Mouse (Mus musculus) urinary bladder, postnatal 14 days (tissue): ENCODE data around the gene Smim14.
"Not testable (repeated sequence)": the region's sequence is repeated elsewhere in the genome, so short reads cannot be mapped to it uniquely, and the experiment has no call there.

ENCODE experiments used
- DNase-seq: peaks from one replicate; pipeline ENCODE4 v3.0.0; 2021; ENCODE audit warnings: low spot score

Smim14 gene

DNA sequence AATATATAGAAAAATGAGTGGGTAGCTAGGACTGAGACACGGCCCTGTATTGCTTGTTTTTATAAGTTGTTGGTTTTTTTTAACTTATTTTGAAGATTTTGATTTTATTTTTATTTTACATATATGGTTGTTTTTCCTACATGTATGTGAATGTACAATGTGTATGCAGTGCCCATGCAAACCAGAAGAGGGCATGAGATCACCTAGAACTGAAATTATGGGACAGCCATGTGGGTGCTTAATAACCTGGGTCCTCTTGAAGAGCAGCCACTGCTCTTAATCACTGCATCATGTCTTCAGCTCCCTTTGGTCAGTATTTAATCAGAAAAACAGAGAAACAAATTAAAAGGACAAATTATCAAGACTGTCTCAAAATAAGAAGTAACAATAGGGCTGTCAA is 15.2 kb downstream of the Smim14 start:
- DNase-seq: no peak

DNA sequence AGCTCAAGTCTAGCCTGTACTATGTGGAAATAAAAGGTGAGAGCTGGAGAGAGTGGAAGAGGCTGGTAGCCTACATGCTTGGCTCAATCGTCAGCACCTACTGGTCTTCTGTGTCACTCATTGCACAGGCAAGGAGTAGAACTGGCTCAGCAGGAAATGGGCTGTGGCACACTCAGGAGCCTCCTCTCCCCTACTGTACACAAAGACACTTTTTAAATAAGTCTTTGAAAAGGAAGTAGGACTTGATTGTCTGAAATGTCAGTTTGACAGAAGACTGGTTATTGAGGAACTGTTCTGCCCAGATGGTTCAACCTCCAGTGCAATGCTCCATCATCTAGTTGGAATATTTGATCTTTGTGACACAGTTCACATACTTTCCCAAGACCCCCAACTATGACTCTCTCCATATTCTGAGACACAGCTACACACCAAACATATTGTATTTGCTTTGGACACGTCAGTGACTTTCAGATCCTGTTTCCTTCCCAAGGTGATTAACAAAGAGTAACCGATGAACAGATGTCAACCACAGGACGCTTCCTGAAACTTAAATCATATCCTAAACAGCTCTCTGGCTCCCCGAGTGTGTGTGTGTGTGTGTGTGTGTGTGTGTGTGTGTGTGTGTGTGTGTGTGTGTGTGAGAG is 22.2 kb downstream of the Smim14 start:
- peak; percentile 71 for DNase-seq

DNA sequence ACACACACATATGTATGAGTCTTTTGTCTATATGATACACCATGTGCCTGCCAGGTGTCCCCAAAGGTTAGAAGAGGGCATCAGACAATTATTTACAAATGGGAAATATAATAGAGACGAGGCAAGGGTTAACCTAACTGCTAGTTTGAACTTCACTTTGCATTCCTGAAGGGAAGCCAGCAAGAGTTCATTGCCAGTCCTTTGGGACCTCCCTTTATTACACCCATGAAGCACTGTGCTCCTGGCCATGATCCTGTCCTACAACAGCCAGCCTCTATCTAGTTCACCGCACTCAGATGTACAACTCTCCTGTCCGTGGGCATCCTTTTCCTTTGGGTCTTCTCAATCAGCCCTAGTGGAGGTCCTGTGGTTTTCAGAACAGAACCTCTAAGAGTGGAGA is 23.5 kb downstream of the Smim14 start:
- DNase-seq: no peak

DNA sequence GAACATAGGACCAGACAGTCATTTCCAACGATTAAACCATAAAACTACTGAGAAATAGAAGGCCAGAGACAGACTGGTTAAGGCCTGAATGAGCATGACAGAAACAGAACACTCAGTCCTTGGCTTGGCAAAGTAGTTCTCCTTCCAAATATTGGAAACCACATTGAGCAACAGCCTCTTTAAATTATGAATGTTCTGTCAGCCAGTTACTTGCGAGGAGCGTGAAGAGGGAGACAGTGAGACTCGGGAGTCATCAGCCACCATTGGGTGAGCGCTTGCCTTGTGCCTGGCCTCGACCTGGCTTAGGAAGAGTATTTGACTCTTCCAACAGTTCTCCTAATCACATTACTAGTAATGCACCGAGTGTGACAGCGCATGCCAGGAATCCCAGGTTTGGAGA is 28.6 kb downstream of the Smim14 start:
- no peak for DNase-seq

DNA sequence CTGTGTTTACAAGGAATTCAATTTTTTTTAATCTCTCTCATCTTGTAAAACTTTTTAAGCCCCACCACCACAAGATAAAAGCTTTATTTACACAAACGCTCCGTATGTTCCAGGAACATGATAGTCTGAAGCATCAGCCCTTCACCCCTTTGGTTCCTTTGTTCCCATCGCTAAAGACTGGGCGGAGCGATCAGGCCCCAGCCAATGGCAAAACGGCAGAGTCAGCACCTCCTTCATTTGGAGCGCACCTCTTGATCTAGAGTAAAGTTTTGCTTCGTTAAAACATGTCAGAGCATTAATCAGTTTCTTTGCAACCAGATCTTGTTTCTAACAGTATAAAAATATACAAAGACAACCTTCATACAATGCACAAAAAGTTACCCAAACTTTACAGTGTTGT is 31.2 kb downstream of the Smim14 start:
- peak; percentile 24 for DNase-seq

DNA sequence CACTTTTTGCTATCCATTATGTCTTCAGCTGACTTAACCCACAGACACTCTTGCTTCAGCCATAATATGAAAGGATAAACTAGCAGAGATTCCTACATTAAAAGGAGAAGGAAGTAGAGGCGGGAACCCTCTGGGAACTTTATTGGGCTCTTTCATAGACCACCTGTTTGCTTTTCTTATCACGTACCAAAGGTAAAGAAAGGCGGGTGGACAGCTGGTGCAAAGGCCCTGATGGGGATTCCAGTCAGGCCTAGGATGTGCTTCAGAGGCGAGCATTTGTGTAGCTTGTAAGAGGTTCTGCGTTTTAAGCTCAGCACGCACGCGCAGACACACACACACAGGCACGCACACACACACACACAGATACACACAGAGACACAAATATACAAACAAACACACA is 35.6 kb downstream of the Smim14 start:
- no peak for DNase-seq

DNA sequence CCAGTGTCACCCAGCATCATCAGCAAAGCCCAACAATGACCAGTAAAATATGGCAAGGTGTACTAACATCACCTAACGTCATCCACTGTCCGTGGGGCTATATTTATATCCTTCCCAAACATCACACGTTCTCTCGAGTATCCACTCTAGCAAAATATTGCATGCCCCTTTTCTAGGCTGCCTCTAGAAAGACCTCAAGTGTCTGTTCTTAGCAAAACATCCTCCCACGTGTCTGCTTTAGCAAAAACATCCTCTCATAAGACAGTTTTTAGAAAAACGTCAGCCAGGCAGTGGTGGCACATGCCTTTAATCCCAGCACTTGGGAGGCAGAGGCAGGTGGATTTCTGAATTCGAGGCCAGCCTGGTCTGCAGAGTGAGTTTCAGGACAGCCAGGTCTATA is 36.8 kb downstream of the Smim14 start:
- DNase-seq: no peak

DNA sequence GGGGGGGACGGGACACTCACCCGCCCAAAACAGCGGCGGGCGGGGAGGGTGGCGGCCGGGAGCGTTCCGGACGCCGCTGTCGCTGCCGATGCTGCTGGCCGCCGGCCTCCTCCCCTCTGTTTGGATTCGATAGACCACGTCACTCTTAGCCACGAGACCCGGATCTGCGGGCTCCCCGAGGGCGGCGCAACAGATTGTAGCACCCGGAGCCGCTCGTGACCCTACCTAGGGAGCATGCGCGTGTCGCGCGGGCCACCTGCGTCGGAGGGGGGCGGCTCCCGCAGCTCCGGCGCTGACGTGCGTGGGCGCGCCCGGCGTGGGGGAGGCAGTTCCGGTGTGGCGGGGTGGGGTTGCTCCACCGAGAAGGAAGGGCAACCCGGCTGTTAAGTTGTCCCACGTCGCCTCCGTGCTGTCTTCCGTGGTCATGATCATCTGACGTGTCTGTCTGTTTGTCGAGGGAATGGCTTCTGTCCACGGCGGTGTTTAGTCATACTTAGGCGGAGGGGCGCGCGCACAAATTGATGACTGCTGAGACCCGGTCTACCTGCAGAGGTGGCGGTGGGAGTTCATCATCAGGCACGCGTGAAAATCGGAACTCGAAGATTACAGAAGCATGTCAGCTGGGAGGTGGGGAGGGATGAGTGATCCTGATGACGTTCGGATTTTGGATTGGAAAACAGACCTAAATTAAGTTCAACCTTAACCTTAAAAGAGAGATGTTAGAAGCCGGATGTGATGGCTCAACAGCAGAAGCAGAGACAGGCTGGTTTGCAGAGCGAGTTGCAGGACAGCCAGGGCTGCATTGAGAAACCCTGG is 44.1 kb downstream of the Smim14 start, which contains the start of gene Gm43552:
Gm43552 (minus strand) TSS at position 118 of the 816 bp plus-strand sequence.
- DNase-seq: peak; percentile 96

DNA sequence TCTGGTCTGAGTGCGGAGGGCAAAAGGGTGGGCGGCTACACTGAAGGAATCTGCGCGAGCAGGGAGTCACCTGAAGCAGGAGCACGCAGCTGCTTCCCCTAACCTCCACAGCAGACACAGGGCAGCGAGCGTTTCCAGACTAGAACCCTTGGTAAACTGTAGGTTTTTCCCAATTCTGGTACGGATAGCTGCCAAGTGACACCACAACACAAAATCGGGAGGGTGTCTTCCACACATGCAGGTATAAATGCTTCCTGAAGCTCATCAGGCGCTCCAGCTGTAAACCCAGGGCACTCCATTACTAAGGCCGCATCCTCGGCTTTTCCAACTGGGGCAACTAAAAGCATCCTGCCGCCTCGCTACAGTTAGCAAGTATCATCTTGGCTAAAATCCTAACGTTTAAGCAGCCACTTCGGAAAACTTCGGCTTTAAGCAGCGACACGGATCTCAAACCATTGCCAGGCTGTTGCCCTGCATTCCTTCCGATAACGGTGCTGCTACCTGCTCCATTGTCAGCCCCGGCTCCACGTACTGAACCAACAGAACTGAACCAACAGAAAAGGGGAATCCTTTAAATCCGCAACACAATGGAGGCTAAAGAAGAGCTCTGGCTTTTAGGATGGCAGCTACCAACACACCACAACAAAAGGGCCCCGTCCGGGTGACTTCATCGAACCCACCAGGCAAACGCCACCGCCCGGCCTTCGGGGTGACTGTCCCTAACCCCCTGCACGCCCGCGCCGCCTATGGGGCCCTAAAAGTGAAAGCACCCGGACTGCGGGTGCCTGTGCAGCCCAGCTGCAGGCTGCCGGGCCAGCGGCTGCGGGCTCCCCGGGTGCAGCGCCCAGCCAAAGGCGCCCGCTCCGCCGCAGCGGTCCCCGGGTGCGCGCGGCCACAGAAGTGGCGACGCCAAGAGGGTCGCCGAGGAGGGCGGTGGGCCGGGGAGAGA is 44.9 kb downstream of the Smim14 start:
- DNase-seq: peak; percentile 62

DNA sequence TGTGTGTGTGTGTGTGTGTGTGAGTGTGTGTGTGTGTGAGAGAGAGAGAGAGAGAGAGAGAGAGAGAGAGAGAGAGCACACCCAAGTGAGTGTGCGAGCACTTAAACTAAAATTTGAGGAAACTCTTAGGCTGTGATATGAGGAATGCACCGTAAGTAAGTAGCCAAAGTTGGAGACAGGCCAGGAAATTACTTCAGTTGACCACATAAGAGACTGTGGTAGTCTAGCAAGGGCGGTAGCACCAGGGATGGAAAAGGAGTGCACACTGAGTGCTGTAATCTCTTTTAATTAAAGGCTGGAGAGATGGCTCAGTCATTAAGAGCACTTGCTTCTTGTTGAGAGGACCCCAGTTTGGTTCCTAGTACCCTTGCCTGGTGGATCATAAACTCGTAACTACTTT is 47.2 kb downstream of the Smim14 start:
- DNase-seq: no peak

DNA sequence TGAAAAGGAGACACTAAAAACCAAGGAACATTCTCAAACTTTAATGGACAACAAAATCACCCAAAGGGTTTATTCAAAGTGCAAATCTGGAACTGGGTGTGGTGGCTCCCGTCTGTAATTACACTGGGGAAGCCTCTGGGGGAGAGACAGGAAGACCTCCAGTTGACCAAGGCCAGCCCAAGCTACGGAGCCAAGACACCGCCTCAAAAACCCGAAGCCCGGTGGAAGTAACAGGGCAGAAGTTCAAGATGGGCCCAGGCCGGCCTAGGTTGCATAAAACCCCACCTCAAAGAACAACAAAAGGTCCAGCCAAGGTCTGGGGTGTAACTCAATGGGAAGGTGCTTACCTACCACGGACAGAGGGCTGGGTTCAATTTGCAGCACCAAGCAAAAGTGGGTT is 48.3 kb downstream of the Smim14 start:
- no peak for DNase-seq

DNA sequence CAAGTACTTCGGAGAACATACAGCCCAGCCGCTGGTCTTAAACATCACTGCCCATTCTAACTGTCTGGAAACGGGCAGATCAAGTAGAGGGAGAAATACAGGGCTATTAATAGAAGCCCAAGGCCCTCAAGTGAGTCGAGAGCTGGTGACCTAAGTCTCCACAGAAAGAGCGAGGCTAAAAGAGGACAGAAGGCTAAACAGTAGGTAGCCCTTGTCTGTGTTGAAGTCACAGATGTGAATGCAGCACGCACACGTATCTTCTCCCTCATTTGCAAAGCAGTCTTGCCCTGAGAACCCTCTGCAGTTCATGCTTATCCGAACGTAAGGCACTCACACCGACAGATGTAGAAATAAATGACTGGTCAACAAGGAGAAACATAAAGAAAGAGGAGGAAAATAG is 49.6 kb downstream of the Smim14 start:
- DNase-seq: no peak

DNA sequence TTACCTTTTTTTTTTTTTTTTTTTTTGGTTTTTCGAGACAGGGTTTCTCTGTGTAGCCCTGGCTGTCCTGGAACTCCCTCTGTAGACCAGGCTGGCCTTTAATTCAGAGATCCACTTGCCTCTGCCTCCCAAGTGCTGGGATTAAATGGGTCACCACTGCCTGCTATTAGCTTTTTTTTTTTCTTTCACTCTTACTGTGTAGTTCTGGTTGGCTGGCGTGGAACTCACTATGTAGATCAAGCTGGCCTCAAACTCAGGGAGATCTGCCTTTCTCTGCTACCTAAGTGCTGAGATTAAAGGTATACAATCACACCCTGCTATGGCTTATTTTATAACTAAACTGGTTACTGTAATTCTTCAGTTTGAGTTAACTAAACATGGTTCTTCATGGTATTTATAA is 50.5 kb downstream of the Smim14 start:
- no peak for DNase-seq

DNA sequence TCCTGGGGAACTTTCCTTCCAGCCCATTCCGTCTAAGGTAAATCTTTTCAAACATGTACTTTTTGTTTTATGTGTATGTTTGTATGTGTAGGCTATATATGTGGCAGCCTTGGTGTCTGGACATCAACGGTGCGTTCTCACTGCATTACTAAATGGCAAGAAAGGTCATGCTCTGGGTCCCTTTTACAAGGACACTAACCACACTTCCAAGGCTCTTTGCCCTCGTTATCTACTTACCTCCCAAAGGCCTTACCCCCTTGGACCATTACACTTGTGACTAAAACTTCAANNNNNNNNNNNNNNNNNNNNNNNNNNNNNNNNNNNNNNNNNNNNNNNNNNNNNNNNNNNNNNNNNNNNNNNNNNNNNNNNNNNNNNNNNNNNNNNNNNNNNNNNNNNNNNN is 54.0 kb downstream of the Smim14 start:
- DNase-seq: no peak

DNA sequence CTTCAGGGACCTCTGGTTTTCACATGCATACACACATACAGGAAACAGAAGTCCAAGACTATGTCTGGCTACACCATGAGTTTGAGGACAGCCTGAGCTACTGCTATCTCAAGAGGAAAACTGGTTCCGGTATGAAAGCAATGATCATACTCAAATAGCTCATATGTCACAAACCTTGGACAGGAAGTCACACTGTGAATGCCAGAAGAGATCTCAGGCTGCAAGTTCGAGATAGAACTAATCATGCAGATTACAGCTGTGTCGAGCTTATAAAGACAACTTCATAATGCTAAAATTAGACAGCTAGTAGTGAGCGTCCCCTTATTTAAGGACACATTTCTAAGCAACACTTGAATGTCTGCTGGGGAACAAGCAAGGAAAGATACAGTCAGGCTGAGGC is 56.5 kb downstream of the Smim14 start:
- DNase-seq: no peak

DNA sequence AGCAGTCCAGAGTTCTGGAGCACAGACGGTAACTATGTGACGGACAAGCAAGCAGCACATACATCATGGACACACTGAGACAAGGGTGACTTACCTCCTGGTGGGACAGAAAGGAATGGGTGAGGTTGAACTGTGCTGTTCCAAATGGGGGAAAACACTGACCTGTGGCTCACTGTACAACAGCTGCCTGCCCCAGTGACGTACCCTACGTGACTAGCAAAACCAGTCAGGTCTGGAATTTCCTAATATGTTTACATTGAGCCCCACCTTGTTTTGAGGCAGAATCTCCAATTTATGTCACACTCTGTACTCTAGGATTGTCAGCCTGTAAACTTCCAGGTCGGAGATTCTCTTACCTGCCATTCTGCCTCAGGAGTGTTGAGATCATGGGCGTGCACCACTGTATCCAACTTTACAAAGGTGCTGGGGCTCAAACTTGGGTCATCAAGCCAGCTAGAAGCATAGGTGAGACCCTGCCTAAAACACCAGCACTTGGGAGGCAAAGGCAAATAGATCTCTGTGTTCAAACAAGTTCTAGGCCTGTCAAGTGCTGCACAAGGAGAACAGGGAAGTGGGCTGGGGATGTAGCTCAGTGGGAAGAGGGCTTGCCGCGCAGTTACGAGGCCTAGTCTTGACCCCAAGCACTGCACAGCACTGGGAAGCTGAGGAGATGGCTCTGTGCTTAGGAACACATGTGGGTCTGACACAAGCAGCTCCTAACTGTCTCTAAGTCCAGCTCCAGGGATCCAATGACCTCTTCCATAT is 57.1 kb downstream of the Smim14 start:
- peak; percentile 45 for DNase-seq

DNA sequence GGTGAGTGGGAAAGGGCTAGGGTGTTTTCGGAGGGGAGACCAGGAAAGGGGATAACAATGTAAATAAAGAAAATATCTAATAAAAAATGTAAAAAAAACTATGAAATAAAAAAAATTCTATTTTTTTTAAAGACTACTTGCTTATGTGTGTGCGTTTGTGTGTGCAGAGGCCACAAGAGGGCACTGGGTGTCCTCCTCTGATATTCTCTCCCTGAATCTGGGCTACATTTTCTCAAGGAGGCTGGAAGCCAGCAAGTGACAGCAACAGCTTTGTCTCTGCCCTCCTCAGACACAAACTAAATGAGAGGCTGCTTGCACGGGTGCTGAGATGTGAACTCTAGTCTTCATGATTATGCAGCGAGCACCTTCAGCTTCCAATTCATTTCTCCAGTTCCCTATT is 58.8 kb downstream of the Smim14 start:
- peak; percentile 48 for DNase-seq

DNA sequence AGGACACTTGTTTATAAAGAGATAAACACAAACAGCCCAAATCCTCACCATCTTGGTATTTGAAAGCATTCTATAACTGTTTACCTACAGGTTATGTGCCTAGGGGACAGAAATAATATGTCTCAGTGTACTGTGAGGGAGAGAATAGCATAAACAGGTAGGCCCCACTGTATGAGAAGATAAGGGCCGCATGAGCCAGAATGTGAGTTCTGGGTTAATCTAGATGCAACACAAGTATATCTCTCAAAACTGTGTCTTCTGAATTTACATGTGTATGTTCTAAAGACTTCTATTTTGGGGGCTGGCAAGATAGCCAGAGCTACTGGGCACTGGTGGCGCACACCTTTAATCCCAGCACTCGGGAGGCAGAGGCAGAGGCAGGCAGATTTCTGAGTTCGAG is 60.2 kb downstream of the Smim14 start:
- not testable (repeated sequence) for DNase-seq

DNA sequence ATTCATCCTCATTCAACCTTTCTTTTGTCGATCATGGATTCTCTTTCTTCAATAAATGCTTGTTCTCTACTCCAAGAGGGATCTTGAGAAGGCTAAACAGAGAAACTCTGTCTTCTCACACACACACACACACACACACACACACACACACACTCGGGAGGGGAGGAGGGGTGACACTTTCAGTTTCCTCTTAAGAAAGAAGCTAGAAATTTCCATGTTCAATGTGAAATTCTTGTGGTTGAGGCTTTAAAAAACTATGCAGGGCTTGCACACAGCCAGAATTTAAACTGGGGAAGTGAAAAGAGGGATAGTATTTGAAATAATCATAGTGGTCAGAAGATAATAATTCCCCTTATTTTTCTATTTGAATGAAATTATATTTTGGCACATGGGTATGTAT is 61.2 kb downstream of the Smim14 start:
- no peak for DNase-seq

DNA sequence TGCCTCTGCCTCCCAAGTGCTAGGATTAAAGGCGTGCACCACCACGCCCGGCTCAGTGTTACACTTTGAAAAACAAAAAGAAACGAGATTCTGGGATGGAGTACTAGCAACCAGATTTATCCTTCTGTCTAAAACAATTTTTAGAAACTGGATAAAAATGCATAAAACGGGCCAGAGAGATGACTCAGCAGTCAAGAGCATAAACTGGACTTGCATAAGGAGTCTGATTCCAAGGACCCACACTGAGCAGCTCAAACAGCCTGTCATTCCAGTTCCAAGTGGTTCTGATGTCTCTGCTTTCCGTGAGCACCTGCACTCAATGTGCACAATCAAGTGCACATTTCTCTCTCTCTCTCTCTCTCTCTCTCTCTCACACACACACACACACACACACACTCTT is 67.2 kb downstream of the Smim14 start:
- DNase-seq: peak; percentile 25

DNA sequence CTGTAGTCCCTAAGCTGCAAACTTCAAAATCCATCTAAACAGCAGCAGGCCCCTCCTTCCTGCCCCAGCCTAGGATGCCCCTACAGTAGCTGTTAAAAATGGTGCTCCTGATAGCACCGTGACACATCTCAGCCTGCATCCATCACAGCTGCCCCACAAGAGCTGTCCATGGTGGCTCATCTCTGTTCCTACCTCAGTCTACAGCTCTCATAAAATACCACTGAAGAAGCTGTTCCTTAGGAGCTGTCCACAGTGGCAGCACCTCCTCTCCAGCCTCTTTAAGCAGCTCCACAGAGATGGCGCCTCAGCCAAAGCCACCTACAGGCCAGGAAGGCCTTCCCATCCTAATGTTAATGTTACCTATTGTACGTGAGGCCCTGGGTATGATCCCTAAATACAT is 70.1 kb downstream of the Smim14 start:
- DNase-seq: no peak

DNA sequence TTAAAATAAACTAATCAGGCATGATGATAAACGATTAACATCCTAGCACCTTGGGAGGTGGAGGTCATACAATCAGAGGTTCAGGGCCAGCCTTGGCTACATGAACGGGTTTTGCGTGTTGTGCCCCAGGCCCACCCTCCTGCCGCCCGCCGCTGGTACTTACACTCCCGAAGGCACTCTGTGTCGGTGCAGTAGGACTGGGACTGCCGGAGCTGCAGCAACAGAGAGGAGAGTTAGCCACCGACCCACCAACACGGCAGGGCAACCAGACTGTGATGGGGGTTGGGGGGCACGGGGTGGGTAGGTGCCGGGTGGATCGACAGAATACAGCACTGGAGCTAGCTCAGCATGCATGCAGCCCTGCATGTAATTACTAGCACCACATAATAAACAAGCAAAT is 76.6 kb downstream of the Smim14 start:
- no peak for DNase-seq
